Mouse (Mus musculus): ENCODE measurements around the gene Gm6993.

Gm6993 gene

DNA sequence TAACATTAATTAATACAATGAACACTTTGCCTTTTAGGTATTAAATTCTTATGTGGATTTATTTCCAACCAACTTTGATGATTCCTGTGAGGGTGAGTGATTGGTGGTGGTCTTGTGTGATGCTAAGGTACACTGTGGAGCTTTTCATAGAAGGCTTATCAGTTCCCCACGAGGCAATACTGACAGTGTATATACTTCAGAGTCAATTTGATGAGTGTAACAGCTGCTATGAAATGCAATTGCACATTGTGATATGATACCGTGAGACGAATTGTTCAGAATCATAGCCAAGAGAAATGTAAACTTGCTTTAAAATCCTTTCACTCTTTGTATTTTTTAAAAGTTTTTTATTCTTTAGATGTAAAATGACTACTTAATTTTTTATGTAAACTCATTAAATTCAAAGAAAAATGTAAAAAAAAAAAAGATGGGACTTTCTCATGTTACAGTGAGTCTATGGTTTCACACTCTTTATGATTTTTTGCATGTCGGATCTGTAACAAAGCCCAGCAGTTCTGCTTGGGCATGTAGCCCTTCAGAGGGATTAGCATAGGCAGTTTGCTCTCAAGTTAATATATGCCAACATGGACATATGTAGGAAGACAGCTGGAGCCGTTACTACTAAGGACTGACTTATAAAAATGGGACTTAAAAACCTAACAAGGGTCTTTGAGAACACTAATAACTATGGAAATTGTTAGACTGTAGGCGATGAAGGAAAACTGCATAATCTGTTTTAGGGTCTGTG is 1.2 kb downstream of the Gm6993 start:
- no peak for DNase-seq

DNA sequence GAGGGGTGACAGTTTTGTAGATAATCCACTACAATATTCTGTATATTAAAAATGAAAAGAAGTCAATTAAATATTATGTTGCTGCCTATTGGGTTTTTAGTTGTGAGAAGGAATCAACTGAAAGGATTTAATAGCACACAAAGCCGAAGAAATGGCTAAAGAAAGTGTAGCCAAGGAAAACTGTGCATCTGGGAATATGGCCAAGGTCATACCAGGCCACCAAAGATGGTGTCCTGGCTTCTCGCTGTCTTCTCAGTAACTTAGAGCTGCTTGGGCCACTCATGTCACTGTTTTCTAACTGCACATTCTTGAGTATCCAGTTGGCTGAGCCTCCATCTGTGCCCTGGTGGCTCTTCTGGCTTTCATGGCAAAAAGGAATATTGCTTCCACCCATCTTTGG is 3.4 kb downstream of the Gm6993 start:
- no peak for DNase-seq

DNA sequence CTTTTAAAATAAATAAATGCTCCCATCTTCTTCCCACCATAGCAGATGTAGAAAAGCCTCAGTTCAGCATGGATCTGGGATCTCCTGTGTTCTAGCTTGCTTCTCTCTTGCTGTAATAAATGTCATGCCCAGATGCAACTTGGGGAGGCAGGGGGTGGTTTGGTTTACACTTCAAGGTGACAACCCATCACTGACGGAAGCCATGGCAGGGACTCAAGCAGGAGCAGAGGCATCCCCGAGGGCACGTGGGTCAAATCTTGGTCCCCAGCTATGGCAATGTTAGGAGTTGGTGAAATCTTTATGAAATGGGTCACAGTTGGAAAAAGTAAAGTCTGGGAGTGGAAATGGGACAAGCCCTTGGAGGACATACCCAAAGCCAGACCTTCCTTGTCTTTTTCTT is 4.1 kb downstream of the Gm6993 start:
- DNase-seq, result no peak

DNA sequence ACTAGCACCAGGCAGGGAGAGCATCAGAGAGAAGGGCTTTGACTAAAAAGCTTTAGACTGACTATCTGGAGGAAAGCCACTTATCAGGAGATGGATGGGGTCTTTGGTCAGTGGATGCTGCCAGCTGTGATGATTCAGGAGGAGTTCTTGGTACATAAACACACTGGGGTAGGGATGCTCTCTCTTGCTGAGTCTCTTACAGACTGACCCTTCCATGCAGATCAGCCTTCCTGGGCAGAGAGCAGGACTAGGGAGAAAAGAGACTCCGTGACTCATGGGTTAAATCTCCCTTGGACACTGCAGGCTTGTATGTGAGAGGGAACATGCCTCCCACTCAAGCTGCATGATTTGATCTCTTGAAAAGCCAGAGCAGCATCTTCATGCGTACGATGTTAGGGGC is 5.6 kb downstream of the Gm6993 start:
- DNase-seq, result no peak

DNA sequence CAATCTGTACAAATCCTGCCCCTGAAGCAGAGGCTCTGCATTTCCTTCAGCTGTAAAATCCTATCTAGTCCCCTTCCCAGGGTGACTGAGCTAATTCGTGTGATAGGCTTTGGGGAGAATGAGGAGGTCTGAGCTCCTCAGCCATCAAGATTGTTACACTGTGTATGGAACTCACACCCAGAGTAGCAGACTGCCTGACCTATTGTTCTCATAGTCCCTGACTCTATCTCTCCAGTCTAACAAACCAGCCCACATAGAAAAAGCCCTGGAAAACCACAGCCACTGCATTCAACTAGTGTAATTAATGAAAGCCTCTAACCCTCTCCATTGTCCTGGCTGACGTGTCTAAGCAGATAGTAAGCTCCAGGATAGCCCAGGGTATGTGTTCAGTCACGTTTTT is 6.0 kb downstream of the Gm6993 start:
- DNase-seq, result no peak

DNA sequence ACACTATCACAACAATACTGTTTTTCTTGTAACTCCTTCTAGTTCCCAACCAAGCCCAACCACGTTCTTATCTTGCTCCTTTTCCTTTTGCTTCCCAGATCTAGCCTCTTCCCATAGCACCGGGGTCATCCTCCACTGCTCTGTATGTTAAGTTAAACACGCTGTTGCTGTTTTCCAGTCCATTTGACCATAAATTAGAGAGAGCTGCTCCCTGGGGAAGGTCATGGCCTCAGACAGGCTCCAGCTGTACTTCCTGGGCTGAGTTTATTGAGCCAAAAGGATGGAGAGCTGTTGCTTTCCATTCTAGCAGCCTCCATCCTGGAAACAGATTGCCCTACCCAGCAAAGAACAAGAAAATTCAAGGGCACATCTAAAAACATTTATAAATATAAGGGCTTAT is 7.6 kb downstream of the Gm6993 start:
- no peak for DNase-seq

DNA sequence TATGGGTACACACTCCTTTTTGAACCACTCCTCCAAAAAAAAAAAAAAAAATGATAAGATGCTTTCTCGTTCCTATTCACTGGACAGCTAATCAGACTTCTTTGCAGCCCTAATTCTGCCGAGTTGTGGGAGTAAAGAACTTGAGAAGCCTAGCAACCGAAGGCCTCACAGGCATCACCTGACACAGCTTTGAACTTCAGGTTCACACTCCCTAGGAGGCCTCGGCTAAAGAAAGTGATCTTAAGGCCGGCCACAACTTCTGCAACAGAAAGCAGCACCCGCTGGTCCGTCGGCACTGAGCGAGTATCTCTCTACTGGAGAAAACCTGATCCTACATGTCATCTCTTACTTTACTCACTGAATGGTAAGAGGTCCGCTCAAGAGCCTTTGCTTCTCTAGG is 8.1 kb downstream of the Gm6993 start:
- no peak for DNase-seq

DNA sequence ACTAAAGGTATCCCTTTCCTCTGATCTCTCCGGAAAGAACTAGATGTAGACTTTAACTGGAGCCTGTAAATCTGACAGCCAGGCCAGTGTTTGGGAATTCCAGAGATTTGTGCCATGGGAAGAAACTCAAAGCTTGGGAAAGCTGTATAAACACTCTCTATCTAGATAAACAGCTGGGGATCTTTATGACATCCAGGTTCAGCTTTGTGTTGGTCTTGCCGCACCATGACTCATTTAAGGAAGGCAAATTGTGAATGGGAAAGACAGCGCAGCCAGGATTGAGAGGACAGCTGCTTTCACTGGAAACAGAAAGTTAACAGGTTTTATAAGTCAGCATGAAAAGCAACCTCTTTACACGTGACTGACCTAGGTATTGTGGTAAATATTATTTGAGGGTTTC is 11.7 kb downstream of the Gm6993 start:
- DNase-seq, result no peak

DNA sequence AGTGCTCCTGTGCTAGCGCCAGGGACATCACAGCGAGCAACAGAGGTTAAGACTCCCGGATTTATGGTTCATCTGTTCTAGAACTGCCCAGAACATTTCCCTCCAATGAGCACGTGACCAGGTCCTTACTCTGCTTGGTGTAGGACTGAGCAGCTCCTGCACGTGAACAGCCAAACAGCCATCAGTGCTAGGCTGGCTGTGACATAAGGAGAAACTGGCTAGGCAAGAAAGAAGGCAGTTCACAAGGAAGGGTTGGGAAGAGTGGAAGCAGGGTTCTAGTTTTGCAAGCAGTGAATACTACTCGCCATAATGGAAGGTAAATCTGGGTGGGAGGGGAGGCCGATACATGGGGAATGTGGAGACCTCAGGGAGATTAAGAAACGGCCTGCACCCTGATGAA is 14.4 kb downstream of the Gm6993 start:
- no peak for DNase-seq

DNA sequence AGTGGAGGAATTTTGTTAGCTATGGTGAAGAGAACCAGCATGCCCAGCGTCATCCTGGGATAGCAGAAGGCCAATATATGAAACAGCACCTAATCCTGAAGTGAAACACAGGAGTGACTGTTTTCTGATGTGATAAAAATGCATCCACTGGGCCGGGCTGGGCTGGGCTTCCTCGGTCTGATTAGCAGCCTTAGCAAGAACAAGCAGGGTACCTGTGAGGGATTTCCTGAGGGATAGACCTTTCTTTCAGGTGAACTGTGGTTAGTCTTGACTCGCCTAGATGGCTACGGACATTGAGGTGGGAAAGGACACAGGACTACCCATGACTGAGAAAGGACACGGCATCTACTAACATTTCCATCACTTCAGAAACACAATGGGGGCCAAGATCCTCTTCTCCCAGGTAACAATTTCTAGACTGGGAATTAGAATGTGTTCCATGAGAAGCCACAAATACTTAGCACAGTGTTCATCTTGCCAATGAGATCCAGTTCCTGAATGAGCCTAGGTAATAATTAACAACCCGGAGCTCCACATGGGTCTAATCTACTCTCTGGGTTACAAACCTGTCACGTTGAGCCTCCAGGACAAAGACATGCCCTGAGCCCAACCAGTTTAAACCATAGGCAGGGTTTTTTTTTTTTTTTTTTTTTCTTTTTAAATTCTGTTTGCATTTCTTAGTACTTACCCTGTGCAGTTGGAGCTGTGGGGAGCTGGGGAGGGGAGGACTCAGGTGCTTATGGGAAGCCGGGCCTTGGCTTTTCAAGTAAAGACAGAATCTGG is 15.7 kb downstream of the Gm6993 start:
- DNase-seq, result no peak

DNA sequence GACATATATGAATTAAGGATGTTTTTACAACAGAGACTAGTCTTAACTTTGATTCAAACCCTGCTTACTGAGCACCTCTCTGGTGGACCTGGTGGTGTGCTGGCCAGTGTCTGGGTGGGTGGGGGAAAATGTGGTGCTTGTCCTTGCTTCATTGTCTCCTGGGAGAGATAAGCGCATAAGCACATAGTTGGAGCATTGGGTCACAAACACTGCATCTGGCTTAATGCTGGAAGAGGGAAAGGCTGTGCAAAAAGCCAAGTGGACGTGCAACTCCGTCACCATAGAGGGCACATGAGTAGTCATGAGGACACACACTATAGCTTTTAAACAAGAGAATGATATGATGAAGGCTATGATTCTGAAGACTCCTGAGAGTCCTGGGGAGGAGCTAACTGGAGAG is 21.3 kb downstream of the Gm6993 start:
- DNase-seq, result no peak

DNA sequence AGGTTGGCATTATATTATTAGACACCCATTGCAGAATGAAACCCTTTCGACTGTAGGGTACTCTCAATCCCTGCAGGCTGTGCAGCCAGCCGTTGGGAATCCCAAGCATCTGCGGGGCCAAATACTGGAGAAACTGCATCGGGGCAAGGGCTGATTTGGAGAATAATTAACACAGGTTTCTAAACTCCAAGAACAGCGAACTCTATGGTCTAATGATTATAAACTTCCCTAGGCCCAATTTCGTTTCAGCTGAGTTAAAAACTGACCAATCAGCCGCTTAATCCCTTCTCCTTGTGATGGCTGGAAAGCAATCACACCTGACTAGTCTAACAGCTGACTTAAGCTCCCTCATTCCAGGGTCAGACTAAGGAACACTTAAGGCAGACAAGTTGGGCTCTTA is 23.4 kb downstream of the Gm6993 start:
- no peak for DNase-seq

DNA sequence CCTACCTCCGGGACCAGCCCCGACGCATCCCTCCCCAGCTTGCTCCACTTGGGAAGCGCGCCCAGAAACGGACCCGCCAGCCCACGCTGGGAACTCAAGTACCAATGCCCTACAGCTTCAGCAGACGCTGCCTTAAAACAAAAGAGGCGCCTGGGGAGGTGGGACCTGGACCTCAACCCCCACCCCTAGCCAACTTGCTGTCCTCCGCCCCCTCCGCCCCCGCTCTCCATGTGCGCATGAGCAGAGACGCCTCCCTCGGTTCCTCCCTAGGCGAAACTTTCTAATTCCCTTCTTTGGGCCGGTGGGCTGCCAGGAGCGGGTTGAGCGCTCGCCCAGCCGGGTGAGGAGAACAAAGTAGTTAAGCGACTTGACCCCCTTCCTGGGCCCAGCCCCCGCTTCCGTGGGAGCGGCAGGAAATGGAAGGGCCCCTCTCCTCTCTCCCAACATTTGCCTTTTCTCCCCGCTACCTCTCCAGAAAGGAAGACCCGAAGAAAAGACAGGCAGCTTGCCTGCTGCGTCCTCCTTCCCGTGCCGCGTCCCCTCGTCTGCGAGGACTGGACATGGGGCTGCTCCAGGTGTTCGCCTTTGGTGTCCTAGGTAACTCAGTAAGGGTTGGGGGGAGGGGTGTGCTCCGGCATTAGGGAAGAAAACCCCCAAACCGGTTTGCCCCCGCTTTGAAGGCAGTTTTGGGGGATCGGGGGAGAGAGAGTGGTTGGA is 24.6 kb downstream of the Gm6993 start, which contains the start of gene Lamb1:
Lamb1 (plus strand) TSS at position 230 of the 717 bp plus-strand sequence.
- DNase-seq, result peak; percentile 33

DNA sequence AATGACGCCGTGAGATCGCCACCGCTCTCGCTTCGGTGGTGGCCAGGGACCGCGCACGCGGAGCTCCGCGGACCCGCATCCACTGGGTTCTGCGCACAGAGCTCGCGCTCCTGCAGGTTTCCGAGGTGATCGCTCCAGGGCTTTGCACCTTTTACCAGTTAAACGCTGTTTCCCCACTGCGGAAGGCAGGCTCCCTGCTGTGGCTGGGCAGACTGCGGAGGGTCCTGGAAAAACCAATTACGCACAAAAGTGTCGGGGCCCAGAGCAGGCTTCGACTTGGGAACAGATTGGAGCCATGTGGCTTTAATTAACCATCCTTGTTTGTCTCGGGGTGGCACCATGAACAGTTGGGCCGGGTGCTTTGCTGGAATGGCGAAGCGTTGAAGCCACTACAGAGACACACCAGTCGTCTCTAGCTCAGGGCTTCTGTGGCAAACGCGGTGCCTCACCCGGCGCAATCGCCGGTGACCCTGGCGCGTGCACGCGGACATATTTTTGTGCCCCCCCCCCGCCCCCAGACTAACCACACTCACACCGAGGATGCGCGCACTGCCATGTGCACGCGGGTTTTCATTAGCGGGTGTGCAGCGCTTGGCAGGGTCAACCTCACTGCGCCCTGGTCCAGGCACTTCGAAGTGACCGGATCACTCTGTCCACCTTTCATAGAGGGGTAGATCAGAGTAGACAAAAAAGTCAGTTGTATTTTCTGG is 25.3 kb downstream of the Gm6993 start:
- peak; percentile 12 for DNase-seq

DNA sequence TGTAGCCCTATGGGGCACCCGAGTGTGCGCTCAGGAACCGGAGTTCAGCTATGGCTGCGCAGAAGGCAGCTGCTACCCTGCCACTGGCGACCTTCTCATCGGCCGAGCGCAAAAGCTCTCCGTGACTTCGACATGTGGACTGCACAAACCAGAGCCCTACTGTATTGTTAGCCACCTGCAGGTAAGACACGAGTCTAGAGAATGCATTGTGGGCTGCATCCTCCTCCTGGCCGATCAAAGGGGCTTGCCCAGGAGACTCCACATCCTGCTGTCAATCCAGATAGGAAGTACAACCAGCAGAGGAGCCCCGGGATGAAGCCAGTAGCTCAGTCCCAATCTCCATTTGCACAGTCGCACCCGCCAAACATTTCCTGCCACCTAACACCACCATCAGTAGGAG is 26.1 kb downstream of the Gm6993 start:
- DNase-seq, result no peak

DNA sequence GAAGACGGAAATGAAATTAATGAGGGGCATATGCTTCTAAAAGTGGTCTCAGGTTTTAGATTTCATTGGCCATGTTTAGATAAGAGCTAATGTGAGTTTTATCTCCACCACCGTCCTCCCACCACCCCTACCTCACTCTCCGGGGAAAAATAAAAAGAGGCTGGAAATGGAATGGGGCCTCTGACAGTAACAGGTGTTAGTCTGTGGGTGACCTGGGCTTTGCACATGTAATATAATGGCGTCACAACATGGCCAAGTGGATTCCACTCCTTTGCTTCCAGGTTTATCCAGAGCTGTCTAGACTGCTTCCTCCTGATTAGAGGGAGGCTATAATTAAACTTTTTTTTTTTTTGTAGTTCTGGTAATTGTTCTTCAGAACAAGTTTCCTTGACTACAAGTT is 26.8 kb downstream of the Gm6993 start:
- no peak for DNase-seq

DNA sequence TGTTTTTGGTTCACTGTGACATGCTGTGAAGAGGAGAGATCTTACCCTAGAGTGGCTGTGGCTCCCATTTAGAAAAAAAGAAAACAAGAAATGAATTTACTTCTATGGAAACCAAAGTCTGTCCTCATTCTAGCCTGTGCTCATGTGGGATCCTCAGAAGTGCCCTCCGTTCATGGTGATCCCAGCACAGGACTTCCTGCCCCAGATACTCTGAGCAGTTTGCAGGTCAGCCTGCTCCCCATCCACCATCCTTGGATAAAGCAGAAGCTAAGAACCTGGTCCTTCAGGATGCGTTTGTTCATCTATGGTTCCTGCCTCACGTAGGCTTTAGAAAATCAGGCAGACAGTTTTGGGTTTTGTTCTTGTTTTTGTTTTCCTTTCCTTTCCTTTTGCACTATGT is 27.7 kb downstream of the Gm6993 start:
- DNase-seq, result no peak

DNA sequence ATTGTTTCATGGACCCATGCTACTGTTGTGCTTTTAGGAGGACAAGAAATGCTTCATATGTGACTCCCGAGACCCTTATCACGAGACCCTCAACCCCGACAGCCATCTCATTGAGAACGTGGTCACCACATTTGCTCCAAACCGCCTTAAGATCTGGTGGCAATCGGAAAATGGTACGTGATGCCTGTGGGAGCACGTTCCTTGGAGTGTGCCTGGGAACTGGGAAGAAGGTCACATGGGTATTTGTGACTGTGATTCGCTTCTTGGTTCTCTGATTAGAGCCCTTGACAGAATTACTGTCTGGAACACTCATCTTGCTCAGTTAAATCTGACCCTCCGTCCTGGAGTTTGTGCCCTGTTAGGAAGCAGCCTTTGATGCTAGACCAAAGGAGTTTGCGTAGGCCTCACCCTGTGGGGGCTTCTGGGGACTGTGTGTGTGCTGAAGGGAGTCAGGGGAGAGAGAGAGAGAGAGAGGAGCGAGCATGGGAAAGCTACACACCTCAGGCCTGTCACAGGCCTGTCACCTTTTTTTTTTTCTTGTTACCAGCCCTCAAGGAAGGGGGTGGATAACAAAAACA is 28.5 kb downstream of the Gm6993 start:
- DNase-seq, result no peak

DNA sequence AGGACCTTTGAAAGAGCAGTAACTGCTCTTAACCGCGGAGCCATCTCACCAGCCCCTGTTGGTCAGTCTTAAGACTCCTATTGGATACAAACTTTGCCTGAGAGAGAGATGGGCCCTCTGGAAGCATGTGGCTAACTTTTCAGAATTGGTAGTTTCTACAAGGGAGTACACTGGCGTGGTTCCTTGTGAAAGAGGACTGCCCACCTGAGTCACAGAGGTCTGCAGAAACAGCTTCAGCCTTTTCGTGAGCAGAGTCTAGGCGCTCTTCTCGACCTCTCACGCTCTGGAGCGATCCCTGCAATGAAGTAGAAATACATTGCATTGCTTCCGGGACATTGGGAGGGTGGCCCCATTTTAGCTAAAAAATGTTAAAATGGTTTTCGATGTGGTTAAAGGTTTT is 29.8 kb downstream of the Gm6993 start:
- no peak for DNase-seq

DNA sequence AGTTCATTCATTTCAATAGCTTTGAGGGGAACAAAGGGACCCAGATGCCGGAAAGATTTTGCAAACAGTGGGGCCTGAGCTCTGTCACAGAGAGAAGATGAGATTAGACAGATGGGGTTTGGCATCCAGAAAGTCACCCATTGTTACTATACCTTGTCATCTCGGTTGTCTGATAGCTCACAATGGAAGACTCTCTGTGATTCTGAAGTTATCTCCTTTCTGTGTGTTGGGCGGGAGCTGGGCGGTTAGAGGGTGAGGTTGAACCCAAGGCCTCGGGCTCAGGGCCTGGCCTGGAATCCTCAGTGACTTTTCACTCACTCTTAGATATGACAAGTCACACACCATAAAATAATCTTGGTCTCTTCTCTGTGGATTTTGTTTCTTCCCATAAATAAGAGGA is 30.2 kb downstream of the Gm6993 start:
- DNase-seq, result no peak

DNA sequence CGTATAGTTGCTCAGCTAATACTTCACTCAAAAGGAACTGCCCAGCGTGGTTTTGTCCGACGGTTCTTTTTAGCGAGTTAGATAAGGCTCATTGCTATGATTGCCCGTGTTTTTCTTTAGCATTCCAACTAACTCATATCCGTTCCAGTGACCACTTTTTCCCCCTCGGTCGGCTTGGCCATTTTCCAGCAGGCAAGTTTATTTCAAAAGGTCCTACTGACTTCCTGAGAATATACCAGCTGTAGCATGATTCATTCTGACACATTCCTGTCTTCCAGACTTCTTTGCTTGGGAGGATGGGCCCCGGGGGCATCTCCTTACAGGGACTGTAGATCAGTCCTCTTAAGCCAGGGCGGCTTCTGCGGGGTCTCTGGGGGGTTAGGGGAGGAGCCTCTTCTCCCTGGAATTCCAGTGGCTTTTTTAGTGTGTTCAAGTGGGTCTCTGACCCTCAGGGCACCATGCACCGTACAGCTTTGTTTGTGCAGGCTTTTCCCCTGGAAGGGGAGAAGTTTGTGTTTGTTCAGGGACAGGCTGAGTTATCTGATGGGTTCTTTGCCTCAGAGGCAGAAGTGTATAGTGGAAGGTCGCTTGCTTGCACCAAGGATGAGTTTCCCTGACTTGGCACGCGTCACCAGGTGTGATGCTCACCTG is 30.9 kb downstream of the Gm6993 start:
- DNase-seq, result no peak

DNA sequence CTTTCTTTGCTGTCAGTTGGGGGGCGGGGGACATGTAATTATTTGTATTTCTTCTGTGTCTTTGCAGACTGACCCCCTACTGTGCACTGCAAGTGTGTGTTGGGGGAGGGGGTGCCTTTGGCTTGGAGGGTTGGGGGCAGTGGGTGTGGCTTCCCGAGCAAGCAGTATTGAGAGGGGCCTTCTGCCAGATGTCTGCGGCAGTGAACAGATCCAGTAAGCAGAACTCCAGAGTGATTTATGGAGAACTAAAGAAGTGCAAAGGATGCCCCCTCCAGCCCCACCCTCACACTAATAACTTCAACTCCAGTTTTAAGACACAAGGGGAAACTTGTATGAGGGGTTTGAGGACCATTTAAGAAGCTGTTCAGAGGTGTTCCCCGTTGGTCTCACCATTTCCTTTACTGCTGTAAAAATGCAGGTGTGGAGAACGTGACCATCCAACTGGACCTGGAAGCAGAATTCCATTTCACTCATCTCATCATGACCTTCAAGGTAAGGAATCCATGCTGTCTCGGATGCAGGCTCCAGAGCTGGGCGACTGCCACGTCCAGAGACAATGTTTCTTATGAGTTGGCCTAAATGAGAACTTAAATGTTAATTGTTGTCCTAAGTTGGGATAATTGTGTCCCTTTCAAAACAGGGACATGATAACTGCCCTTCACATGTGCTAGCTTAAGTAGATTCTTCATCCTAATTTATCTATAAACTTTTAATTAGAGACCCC is 31.6 kb downstream of the Gm6993 start:
- no peak for DNase-seq

Data from right cerebral cortex, adult 18-20 months (tissue).